Mouse (Mus musculus) G1E-ER4 (cell line): ENCODE measurements around the gene Gm20547. TPM values are rescaled to one million over a fixed set of nuclear protein-coding genes. Genes with fewer than 3 reads are reported as not detected.

Experiments used
- GATA1 ChIP-seq: IDR thresholded peaks from one replicate; pipeline ENCODE4 v1.8.0; 2012; ENCODE audit warnings: low read length, inconsistent platforms
- polyA plus RNA-seq: library from polyadenylated mRNA; stranded (reverse); fragments of >175 nt; gene quantifications from 2 replicates; pipeline ENCODE4 v1.2.3, GENCODE M21; 2012

Gene Gm20547
- polyA plus RNA-seq = not detected in 2 replicates

GRCm38 (mm10) chr17:34881683-34882310, at the start of gene Gm20547:
Gene Gm20547 (minus strand): TSS chr17:34882042.
- TF ChIP-seq GATA1 = no peak

DNA sequence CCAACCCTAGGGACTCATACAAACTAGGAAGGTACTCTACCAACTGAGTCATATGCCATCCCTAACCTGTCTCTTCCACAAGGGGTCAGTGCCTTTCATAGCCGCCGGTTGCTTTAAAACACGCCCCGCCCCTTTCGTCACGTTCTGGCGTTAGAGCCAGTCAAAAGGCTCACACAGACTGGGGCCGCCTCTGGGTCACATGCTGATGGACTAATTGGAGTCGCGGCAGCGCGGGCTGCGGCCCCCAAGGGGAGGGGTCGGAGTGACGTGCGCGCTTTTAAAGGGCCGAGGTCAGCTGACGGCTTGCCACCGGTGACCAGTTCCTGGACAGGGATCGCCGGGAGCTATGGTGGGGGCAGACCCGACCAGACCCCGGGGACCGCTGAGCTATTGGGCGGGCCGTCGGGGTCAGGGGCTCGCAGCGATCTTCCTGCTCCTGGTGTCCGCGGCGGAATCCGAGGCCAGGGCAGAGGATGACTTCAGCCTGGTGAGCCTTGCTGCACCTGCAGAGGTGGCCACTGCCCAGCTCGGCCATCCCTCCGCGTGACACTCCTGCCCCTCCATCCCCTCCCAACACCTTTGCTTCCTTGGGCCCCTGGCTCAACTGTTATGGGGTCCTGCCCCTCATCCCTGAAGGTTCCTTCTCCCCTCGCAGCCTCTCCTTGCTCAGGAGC, 49.4 kb upstream of the Gm20547 start, which contains the start of gene Neu1:
Gene Neu1 (plus strand): TSS at position 193 of the 674 bp plus-strand sequence.
- TF ChIP-seq GATA1 = no peak

DNA sequence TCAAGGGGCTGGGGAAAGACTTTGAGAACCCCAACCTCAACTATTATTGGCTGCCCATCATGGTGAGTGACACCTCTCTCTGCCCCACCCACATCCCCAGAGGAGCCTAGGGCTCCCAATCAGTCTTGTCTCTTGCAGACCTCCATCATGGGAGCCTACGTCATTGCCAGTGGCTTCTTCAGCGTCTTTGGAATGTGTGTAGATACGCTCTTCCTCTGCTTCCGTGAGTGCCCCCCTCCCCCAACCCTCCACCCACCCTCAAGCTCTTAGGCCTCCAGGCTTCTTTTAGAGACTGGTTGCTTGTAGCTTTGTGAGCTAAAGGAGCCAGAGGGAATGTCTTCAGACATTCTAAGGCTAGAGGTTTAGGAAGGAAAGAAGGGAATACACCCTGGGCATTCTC, 47.0 kb upstream of the Gm20547 start:
- no peak for TF ChIP-seq GATA1

DNA sequence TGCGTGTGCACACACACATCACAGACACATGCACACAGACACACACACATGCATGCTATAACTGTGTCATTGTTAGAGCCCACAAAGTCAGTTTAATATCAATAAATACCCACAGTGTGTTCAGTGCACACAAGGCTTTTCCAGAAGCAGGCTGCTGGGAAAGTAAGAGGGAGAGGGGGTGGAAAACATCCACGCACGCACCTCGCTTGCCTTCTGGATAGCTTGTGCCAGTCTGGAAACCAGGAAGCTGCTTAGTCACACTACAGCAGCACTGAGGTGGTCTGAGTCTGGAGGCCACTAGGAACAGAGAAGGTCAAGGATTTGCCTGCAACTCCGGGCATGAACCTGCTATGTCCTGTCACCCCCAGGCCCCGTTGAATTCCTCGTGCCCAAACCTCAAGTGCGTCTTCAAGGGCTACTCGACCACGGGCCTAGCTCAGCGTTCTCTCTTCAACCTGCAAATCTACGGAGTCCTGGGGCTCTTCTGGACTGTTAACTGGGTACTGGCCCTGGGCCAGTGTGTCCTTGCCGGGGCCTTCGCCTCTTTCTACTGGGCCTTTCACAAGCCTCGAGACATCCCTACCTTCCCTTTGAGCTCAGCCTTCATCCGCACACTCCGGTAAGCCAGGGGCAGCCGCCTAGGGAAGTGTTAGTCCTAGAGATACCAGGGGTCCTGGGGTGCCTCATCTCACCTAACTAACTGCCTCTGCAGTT, 45.6 kb upstream of the Gm20547 start:
- TF ChIP-seq GATA1 = no peak

- TF ChIP-seq GATA1 = no peak
Observed at GRCm38 (mm10) chr17:34924258-34924657, 42.4 kb upstream of the Gm20547 start.

GRCm38 (mm10) chr17:34922939-34923338, 41.1 kb upstream of the Gm20547 start:
- TF ChIP-seq GATA1 = no peak

GRCm38 (mm10) chr17:34917188-34917587, 35.3 kb upstream of the Gm20547 start:
- no peak for TF ChIP-seq GATA1

GRCm38 (mm10) chr17:34916316-34916715, 34.5 kb upstream of the Gm20547 start:
- TF ChIP-seq GATA1 = no peak

DNA sequence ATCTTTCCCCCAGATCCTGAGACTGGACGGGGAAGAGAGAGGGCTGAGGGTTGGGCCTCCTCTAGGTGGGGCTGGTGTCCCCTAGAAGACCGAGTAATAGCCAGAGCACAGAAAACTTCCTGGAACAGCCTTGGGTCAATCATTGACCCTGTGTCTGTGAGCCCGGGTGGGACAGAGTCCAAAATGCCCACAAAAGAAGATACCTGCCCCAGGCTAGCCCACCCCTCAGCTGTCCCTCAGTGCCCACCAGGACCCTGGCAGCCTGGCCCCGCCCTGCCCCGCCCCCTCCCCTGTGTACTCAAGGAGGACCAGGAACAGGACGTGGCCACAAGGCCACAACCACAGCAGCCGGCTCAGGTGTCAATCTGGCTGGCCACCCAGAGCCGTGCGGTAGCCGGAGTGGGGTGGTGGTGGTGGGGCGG, 33.6 kb upstream of the Gm20547 start:
- TF ChIP-seq GATA1 = no peak

- no peak for TF ChIP-seq GATA1
Observed at GRCm38 (mm10) chr17:34913930-34914665, 32.3 kb upstream of the Gm20547 start, which contains the start of gene Slc44a4. Gene Slc44a4 (plus strand): TSS chr17:34914466.

- no peak for TF ChIP-seq GATA1
Observed at GRCm38 (mm10) chr17:34911945-34912351, 30.1 kb upstream of the Gm20547 start.

DNA sequence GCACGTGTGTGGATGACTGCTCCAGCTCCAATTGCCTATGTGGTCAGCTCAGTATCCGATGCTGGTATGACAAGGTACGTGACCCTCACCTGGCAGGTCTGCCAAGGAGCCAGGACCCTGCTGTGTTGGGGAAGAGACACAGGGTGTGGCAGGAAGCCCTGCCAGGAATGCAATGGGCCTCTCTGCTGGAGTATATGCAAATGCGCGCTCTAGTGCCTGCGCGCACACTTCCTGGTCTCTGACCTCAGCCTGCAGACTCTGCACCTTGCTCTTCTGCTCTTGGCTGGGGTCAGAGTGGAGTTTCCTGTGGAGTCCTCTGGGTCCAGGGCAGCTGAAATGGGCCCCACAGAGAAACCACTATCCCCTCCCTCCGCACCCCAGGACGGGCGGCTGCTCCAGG, 29.1 kb upstream of the Gm20547 start:
- no peak for TF ChIP-seq GATA1

DNA sequence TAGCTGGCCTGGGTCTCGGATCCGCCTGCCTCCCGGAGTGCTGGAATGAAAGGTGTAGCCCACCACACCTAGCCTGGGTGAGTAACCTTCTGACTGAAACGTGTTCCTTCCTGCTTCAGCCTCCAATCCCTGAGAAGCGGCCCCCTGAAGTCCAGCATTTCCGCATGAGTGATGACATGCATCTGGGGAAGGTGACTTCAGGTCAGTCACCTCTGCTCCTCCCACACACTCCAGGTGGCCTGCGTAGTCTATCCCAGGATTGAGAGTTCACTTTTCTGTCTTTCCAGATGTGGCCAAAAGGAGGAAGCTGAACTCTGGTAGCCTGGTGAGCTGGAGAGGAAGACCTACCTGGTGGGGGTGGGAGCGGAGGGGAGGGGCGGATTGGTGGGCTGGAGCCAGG, 21.1 kb upstream of the Gm20547 start:
- no peak for TF ChIP-seq GATA1

DNA sequence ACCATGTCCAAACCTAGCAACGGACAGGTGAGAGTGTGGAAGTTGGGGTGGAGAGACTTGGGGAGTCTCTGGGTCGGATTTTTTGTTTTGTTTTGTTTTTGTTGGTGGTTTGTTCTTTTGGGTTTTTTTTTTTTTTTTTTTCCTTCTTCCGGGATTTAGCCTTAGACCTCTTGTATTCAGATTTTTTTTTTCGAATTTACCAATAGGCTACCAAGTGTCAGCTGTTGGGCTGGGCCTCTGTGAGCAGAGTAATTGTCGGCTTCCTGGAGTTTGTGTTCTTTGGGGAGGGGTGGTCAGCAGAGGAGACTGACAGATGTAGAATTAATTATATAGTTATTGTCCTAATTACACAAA, 18.0 kb upstream of the Gm20547 start:
- no peak for TF ChIP-seq GATA1

GRCm38 (mm10) chr17:34899053-34899889, 17.4 kb upstream of the Gm20547 start:
- TF ChIP-seq GATA1 = no peak
